Mouse (Mus musculus): ENCODE data around the gene Eea1.

GRCm38 (mm10) chr10:95894856-95895386, 45.5 kb upstream of the Eea1 start:
- TF ChIP-seq CTCF (IDR thresholded peaks at IDR 0.05; ENCODE audit: extremely low read depth, insufficient read length, insufficient replicate concordance, low read depth, low read length) (peak; percentile 80; the same call in 1 of the 2 replicates), POLR2A (IDR thresholded peaks at IDR 0.05; ENCODE audit: low read depth, low read length) (no peak)

Measured in small intestine, adult 2 months (tissue).